Mouse (Mus musculus): ENCODE data around the gene Nubp1. TPM values are rescaled to one million over a fixed set of nuclear protein-coding genes. Genes with fewer than 3 reads are reported as not detected.

The Nubp1 gene
- polyA plus RNA-seq, 1 experiment from 2014 or later = 37.2 TPM

GRCm38 (mm10) chr16:10416866-10417265, 5.1 kb downstream of the Nubp1 start:
- POLR2A ChIA-PET = no interaction called here
- DNase-seq (ENCODE audit: low read depth, low spot score) = no peak

GRCm38 (mm10) chr16:10417723-10418259, 6.0 kb downstream of the Nubp1 start:
- TF ChIP-seq CTCF (IDR thresholded peaks at IDR 0.05) = no peak
- in situ Hi-C loops (cut with MboI; ENCODE audit: low pct_unique_long_range_greater_than_20kb) = loop anchor here (5.0 kb wide), 1 partner anchor 100 kb away; no protein-coding TSS in a partner anchor
- no peak for DNase-seq (ENCODE audit: low read depth, low spot score)
- H3K27me3 ChIP-seq = no peaks in the 10 kb centered on the region
- CTCF ChIA-PET = interaction anchor here (0.9 to 1.8 kb wide), 5 partner anchors 8 to 136 kb away, joined by 3 to 5 read pairs (median 4); no protein-coding TSS in a partner anchor
- POLR2A ChIA-PET = no interaction called here
- no peak for ATAC-seq

More at GRCm38 (mm10) chr16:10416866-10417265, 5.1 kb downstream of the Nubp1 start:
- no peak for ATAC-seq
- H3K27me3 ChIP-seq = no peaks in the 10 kb centered on the region
- CTCF ChIA-PET = interaction anchor here (1.0 to 1.8 kb wide), 3 partner anchors 9 to 135 kb away, joined by 3 to 5 read pairs (median 4); no protein-coding TSS in a partner anchor
- in situ Hi-C loops (cut with MboI; ENCODE audit: low pct_unique_long_range_greater_than_20kb) = loop anchor here (5.0 kb wide), 1 partner anchor 100 kb away; no protein-coding TSS in a partner anchor
- TF ChIP-seq CTCF (IDR thresholded peaks at IDR 0.05) = no peak

GRCm38 (mm10) chr16:10420447-10421054, 8.8 kb downstream of the Nubp1 start:
- ATAC-seq (no peak), DNase-seq (ENCODE audit: low read depth, low spot score) (no peak)
- TF ChIP-seq CTCF (IDR thresholded peaks at IDR 0.05) = no peak
- POLR2A ChIA-PET = no interaction called here
- in situ Hi-C loops (cut with MboI; ENCODE audit: low pct_unique_long_range_greater_than_20kb) = no loop called here
- H3K27me3 ChIP-seq = no peaks in the 10 kb centered on the region
- CTCF ChIA-PET = interaction anchor here (1.4 kb wide), 1 partner anchor 90 kb away, joined by 4 read pairs; no protein-coding TSS in a partner anchor

- no peaks in the 10 kb centered on the region for H3K27me3 ChIP-seq
- no peak for TF ChIP-seq CTCF (IDR thresholded peaks at IDR 0.05)
- DNase-seq (ENCODE audit: low read depth, low spot score) = no peak
- ChIA-PET POLR2A (interaction anchor here (0.7 kb wide), 1 partner anchor 31 kb away, joined by 4 read pairs; no protein-coding TSS in a partner anchor), CTCF (no interaction called here)
- ATAC-seq = no peak
- in situ Hi-C loops (cut with MboI; ENCODE audit: low pct_unique_long_range_greater_than_20kb) = no loop called here
Observed at GRCm38 (mm10) chr16:10431911-10432310, 20.2 kb downstream of the Nubp1 start.

GRCm38 (mm10) chr16:10432387-10432786, 20.6 kb downstream of the Nubp1 start:
- no peak for TF ChIP-seq CTCF (IDR thresholded peaks at IDR 0.05)
- in situ Hi-C loops (cut with MboI; ENCODE audit: low pct_unique_long_range_greater_than_20kb) = no loop called here
- no peaks in the 10 kb centered on the region for H3K27me3 ChIP-seq
- DNase-seq (ENCODE audit: low read depth, low spot score) (no peak), ATAC-seq (no peak)
- CTCF ChIA-PET = no interaction called here
- POLR2A ChIA-PET = no interaction called here

GRCm38 (mm10) chr16:10433344-10433743, 21.6 kb downstream of the Nubp1 start:
- POLR2A ChIA-PET = no interaction called here
- DNase-seq (ENCODE audit: low read depth, low spot score) = no peak
- no peak for ATAC-seq
- in situ Hi-C loops (cut with MboI; ENCODE audit: low pct_unique_long_range_greater_than_20kb) = no loop called here
- CTCF ChIA-PET = interaction anchor here (1.0 kb wide), 1 partner anchor 153 kb away, joined by 3 read pairs; no protein-coding TSS in a partner anchor
- no peak for TF ChIP-seq CTCF (IDR thresholded peaks at IDR 0.05)
- no peaks in the 10 kb centered on the region for H3K27me3 ChIP-seq

- in situ Hi-C loops (cut with MboI; ENCODE audit: low pct_unique_long_range_greater_than_20kb) = no loop called here
- ATAC-seq (no peak), DNase-seq (ENCODE audit: low read depth, low spot score) (no peak)
- no peak for TF ChIP-seq CTCF (IDR thresholded peaks at IDR 0.05)
- POLR2A ChIA-PET = no interaction called here
- CTCF ChIA-PET = interaction anchor here (0.6 kb wide), 1 partner anchor 78 kb away, joined by 3 read pairs; no protein-coding TSS in a partner anchor
- no peaks in the 10 kb centered on the region for H3K27me3 ChIP-seq
Observed at GRCm38 (mm10) chr16:10436166-10436565, 24.4 kb downstream of the Nubp1 start.

GRCm38 (mm10) chr16:10438055-10438454, 26.3 kb downstream of the Nubp1 start:
- no peak for ATAC-seq
- TF ChIP-seq CTCF (IDR thresholded peaks at IDR 0.05) = no peak
- H3K27me3 ChIP-seq = no peaks in the 10 kb centered on the region
- DNase-seq (ENCODE audit: low read depth, low spot score) = no peak
- ChIA-PET CTCF (interaction anchor here (1.0 kb wide), 1 partner anchor 14 kb away, joined by 3 read pairs; no protein-coding TSS in a partner anchor), POLR2A (no interaction called here)
- in situ Hi-C loops (cut with MboI; ENCODE audit: low pct_unique_long_range_greater_than_20kb) = no loop called here

GRCm38 (mm10) chr16:10441328-10441727, 29.6 kb downstream of the Nubp1 start:
- ATAC-seq = no peak
- ChIA-PET POLR2A (no interaction called here), CTCF (no interaction called here)

GRCm38 (mm10) chr16:10441761-10442160, 30.0 kb downstream of the Nubp1 start:
- ChIA-PET POLR2A (no interaction called here), CTCF (no interaction called here)
- TF ChIP-seq CTCF (IDR thresholded peaks at IDR 0.05) = no peak
- DNase-seq (ENCODE audit: low read depth, low spot score) (no peak), ATAC-seq (no peak)
- no peaks in the 10 kb centered on the region for H3K27me3 ChIP-seq
- in situ Hi-C loops (cut with MboI; ENCODE audit: low pct_unique_long_range_greater_than_20kb) = no loop called here

More at GRCm38 (mm10) chr16:10441328-10441727, 29.6 kb downstream of the Nubp1 start:
- no peaks in the 10 kb centered on the region for H3K27me3 ChIP-seq
- no peak for TF ChIP-seq CTCF (IDR thresholded peaks at IDR 0.05)
- DNase-seq (ENCODE audit: low read depth, low spot score) = no peak
- in situ Hi-C loops (cut with MboI; ENCODE audit: low pct_unique_long_range_greater_than_20kb) = no loop called here

- no peak for TF ChIP-seq CTCF (IDR thresholded peaks at IDR 0.05)
- no peaks in the 10 kb centered on the region for H3K27me3 ChIP-seq
- in situ Hi-C loops (cut with MboI; ENCODE audit: low pct_unique_long_range_greater_than_20kb) = no loop called here
- ChIA-PET POLR2A (no interaction called here), CTCF (interaction anchor here (0.9 kb wide), 1 partner anchor 11 kb away, joined by 3 read pairs; no protein-coding TSS in a partner anchor)
- peak; percentile 47 for DNase-seq (ENCODE audit: low read depth, low spot score)
- no peak for ATAC-seq
Observed at GRCm38 (mm10) chr16:10443723-10444122, 32.0 kb downstream of the Nubp1 start.
